Mouse (Mus musculus): ENCODE measurements around the gene Gtse1.

DNA sequence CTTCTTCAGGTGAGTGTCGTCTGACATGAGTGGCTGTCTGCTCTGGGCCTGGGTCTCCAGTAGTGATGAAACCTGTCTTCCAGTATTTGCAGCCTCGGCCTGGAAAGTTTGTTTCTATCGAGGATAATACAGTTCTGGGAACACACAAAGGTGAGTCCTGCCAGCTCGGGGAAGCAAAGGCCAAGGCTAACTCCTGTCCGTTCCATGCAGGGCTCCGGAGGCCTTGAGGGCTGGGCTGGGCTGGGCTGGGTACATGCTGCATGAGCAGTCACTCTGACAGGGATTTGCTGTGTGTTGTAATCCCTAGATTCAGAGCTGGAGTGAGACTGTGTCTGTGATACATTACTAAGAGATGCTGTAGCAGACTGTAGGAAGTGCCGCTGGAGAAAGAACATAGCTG, 34.3 kb downstream of the Gtse1 start:
- TF ChIP-seq CTCF (IDR thresholded peaks at IDR 0.05; ENCODE audit: insufficient read depth, low read length): no peak
- TF ChIP-seq POLR2A (IDR thresholded peaks at IDR 0.05; ENCODE audit: borderline replicate concordance, extremely low read depth, low read depth, low read length): no peak

Measured in lung, adult 2 months (tissue).